Mouse (Mus musculus): ENCODE measurements around the gene Gkn1. TPM values are rescaled to one million over a fixed set of nuclear protein-coding genes. Genes with fewer than 3 reads are reported as not detected.

Gene Gkn1
- polyA plus RNA-seq, 1 experiment: 0.48 TPM

GRCm38 (mm10) chr6:87335935-87336295 lies 14.8 kb downstream of the Gkn1 start:
- H3K4me3 ChIP-seq (ENCODE audit: insufficient read depth, low read depth, low read length): no peak overlapping the region
- whole genome bisulfite sequencing: 32% methylated on average over 6 of the region's 6 CpGs
- H3K27ac ChIP-seq (ENCODE audit: insufficient read depth, low read depth, low read length): no peak overlapping the region
- no peaks in the 10 kb centered on the region for H3K36me3 ChIP-seq (ENCODE audit: control insufficient read depth, insufficient read depth, low read length)
- H3K4me1 ChIP-seq (ENCODE audit: control insufficient read depth, insufficient read depth, low read length): no peaks in the 10 kb centered on the region
- TF ChIP-seq CTCF (conservative IDR thresholded peaks at IDR 0.05; ENCODE audit: insufficient read depth, insufficient read length, low read depth, low read length): no peak
- no peak for TF ChIP-seq POLR2A (IDR thresholded peaks at IDR 0.05; ENCODE audit: low read depth, low read length)
- H3K27me3 ChIP-seq (replicated peaks; ENCODE audit: control insufficient read depth, insufficient read depth, low read length): no peaks in the 10 kb centered on the region
- no peak for DNase-seq

GRCm38 (mm10) chr6:87335091-87335934 lies 15.4 kb downstream of the Gkn1 start, which contains the start of gene Antxr1:
TSS of gene Antxr1 (minus strand) at chr6:87335821.
- H3K4me3 ChIP-seq (ENCODE audit: insufficient read depth, low read depth, low read length): peak within 1 kb of the TSS; percentile 66
- no peak within 1 kb of the TSS; the same call in 1 of the 2 replicates for H3K27ac ChIP-seq (ENCODE audit: insufficient read depth, low read depth, low read length)
- no peaks in the 10 kb centered on the region for H3K36me3 ChIP-seq (ENCODE audit: control insufficient read depth, insufficient read depth, low read length)
- TF ChIP-seq POLR2A (IDR thresholded peaks at IDR 0.05; ENCODE audit: low read depth, low read length) (no peak), CTCF (conservative IDR thresholded peaks at IDR 0.05; ENCODE audit: insufficient read depth, insufficient read length, low read depth, low read length) (no peak; the same call in 1 of the 2 replicates)
- no peaks in the 10 kb centered on the region for H3K27me3 ChIP-seq (replicated peaks; ENCODE audit: control insufficient read depth, insufficient read depth, low read length)
- 1% methylated on average over 54 of the region's 54 CpGs for WGBS
- H3K4me1 ChIP-seq (ENCODE audit: control insufficient read depth, insufficient read depth, low read length): no peaks in the 10 kb centered on the region
- DNase-seq: peak; percentile 47

- no peaks in the 10 kb centered on the region for H3K36me3 ChIP-seq (ENCODE audit: control insufficient read depth, insufficient read depth, low read length)
- no peak overlapping the region for H3K27ac ChIP-seq (ENCODE audit: insufficient read depth, low read depth, low read length)
- no peaks in the 10 kb centered on the region for H3K27me3 ChIP-seq (replicated peaks; ENCODE audit: control insufficient read depth, insufficient read depth, low read length)
- no peaks in the 10 kb centered on the region for H3K4me1 ChIP-seq (ENCODE audit: control insufficient read depth, insufficient read depth, low read length)
- no peak for TF ChIP-seq CTCF (conservative IDR thresholded peaks at IDR 0.05; ENCODE audit: insufficient read depth, insufficient read length, low read depth, low read length)
- TF ChIP-seq POLR2A (IDR thresholded peaks at IDR 0.05; ENCODE audit: low read depth, low read length): no peak
- peak overlapping the region; percentile 66; the same call in 1 of the 2 replicates for H3K4me3 ChIP-seq (ENCODE audit: insufficient read depth, low read depth, low read length)
- WGBS: 28% methylated on average over 11 of the region's 11 CpGs
- DNase-seq: no peak
Observed at GRCm38 (mm10) chr6:87334361-87335090, 16.2 kb downstream of the Gkn1 start.

- no peak for DNase-seq
- Histone ChIP-seq H3K27ac (ENCODE audit: insufficient read depth, low read depth, low read length) (no peak overlapping the region), H3K27me3 (replicated peaks; ENCODE audit: control insufficient read depth, insufficient read depth, low read length) (no peaks in the 10 kb centered on the region), H3K4me1 (ENCODE audit: control insufficient read depth, insufficient read depth, low read length) (no peaks in the 10 kb centered on the region), H3K4me3 (ENCODE audit: insufficient read depth, low read depth, low read length) (no peak overlapping the region), H3K36me3 (ENCODE audit: control insufficient read depth, insufficient read depth, low read length) (no peaks in the 10 kb centered on the region)
- WGBS: 63% methylated on average over 2 of the region's 2 CpGs
- TF ChIP-seq POLR2A (IDR thresholded peaks at IDR 0.05; ENCODE audit: low read depth, low read length) (no peak), CTCF (conservative IDR thresholded peaks at IDR 0.05; ENCODE audit: insufficient read depth, insufficient read length, low read depth, low read length) (no peak)
Observed at GRCm38 (mm10) chr6:87332380-87332779, 18.4 kb downstream of the Gkn1 start.

- Histone ChIP-seq H3K27ac (ENCODE audit: insufficient read depth, low read depth, low read length) (no peak overlapping the region), H3K36me3 (ENCODE audit: control insufficient read depth, insufficient read depth, low read length) (no peaks in the 10 kb centered on the region), H3K27me3 (replicated peaks; ENCODE audit: control insufficient read depth, insufficient read depth, low read length) (no peaks in the 10 kb centered on the region), H3K4me1 (ENCODE audit: control insufficient read depth, insufficient read depth, low read length) (no peaks in the 10 kb centered on the region), H3K4me3 (ENCODE audit: insufficient read depth, low read depth, low read length) (no peak overlapping the region)
- 60% methylated on average over 22 of the region's 22 CpGs for WGBS
- no peak for TF ChIP-seq CTCF (conservative IDR thresholded peaks at IDR 0.05; ENCODE audit: insufficient read depth, insufficient read length, low read depth, low read length)
- DNase-seq: peak; percentile 78
Observed at GRCm38 (mm10) chr6:87328265-87329173, 22.2 kb downstream of the Gkn1 start.

GRCm38 (mm10) chr6:87326932-87327331 lies 23.8 kb downstream of the Gkn1 start:
- Histone ChIP-seq H3K4me1 (ENCODE audit: control insufficient read depth, insufficient read depth, low read length) (no peaks in the 10 kb centered on the region), H3K27ac (ENCODE audit: insufficient read depth, low read depth, low read length) (no peak overlapping the region), H3K36me3 (ENCODE audit: control insufficient read depth, insufficient read depth, low read length) (no peaks in the 10 kb centered on the region), H3K4me3 (ENCODE audit: insufficient read depth, low read depth, low read length) (no peak overlapping the region), H3K27me3 (replicated peaks; ENCODE audit: control insufficient read depth, insufficient read depth, low read length) (no peaks in the 10 kb centered on the region)
- DNase-seq: no peak
- TF ChIP-seq CTCF (conservative IDR thresholded peaks at IDR 0.05; ENCODE audit: insufficient read depth, insufficient read length, low read depth, low read length) (no peak), POLR2A (IDR thresholded peaks at IDR 0.05; ENCODE audit: low read depth, low read length) (no peak)
- 96% methylated on average over 2 of the region's 2 CpGs for WGBS
